Mouse (Mus musculus) stomach, postnatal 0 days (tissue): ENCODE results near the gene Htr1d. TPM values are rescaled to one million over a fixed set of nuclear protein-coding genes. Genes with fewer than 3 reads are reported as not detected.

Experiments used
- ATAC-seq: fragments of 200-750 bp; cut with Nextera tagmentation; 2 replicates; pipeline ENCODE4 v1.8.0; 2017; ENCODE audit not compliant: low FRiP score, low TSS enrichment
- DNase-seq: peaks from one replicate; pipeline ENCODE4 v3.0.0-alpha.2; 2016; ENCODE audit warnings: low spot score
- H3K27ac ChIP-seq: fragments of 300-500 bp; sonication (generic); replicated peaks from 2 replicates; pipeline ENCODE4 v1.5.1; 2014; ENCODE audit warnings: mild to moderate bottlenecking, control low read depth
- H3K27me3 ChIP-seq: fragments of 300-500 bp; sonication (generic); 2 replicates; pipeline ENCODE4 v1.6.1; 2014; ENCODE audit warnings: low read length; ENCODE audit not compliant: control insufficient read depth, insufficient read depth
- H3K36me3 ChIP-seq: fragments of 300-500 bp; sonication (generic); 2 replicates; pipeline ENCODE4 v1.6.1; 2014; ENCODE audit warnings: low read length, mixed read lengths; ENCODE audit not compliant: control insufficient read depth, insufficient read depth
- H3K4me1 ChIP-seq: fragments of 300-500 bp; sonication (generic); replicated peaks from 2 replicates; pipeline ENCODE4 v1.6.1; 2014; ENCODE audit warnings: antibody characterized with exemption; ENCODE audit not compliant: control insufficient read depth, insufficient read depth
- H3K4me2 ChIP-seq: fragments of 300-500 bp; sonication (generic); replicated peaks from 2 replicates; pipeline ENCODE4 v1.6.1; 2014; ENCODE audit warnings: low read depth, mild to moderate bottlenecking, control low read depth, moderate library complexity
- H3K4me3 ChIP-seq: fragments of 300-500 bp; sonication (generic); 2 replicates; pipeline ENCODE4 v1.5.1; 2014; ENCODE audit warnings: low read depth, low read length, control low read depth
- H3K9ac ChIP-seq: fragments of 300-500 bp; sonication (generic); 2 replicates; pipeline ENCODE4 v1.6.1; 2014; ENCODE audit warnings: mild to moderate bottlenecking, low read length, control low read depth, mixed read lengths
- H3K9me3 ChIP-seq: fragments of 300-500 bp; sonication (generic); 2 replicates; pipeline ENCODE4 v1.6.1; 2016; ENCODE audit warnings: low read length; ENCODE audit not compliant: control insufficient read depth
- CTCF ChIP-seq: IDR thresholded peaks from 2 replicates; pipeline ENCODE4 v1.5.1; 2016; ENCODE audit warnings: antibody characterized with exemption, low read depth, mild to moderate bottlenecking, moderate library complexity
- EP300 ChIP-seq: optimal IDR thresholded peaks from 2 replicates; pipeline ENCODE3; 2016; ENCODE audit warnings: antibody characterized with exemption
- WGBS: fragments of 180-500 bp; shearing (Covaris S2); extraction: QIAGEN DNeasy Blood & Tissue Kit; methylation state at CpG from one replicate; pipeline ENCODE4 v1.1.7; 2014; 5-methylcytosine and 5-hydroxymethylcytosine counted together
- polyA plus RNA-seq: library from polyadenylated mRNA; unstranded; fragments of >200 nt; fragmentation: Nextera tagmentation; extraction: Ambion mirVana; gene quantifications from 2 replicates; pipeline ENCODE4 v1.2.1, GENCODE M21; 2015

Htr1d gene
- polyA plus RNA-seq, 1 experiment from 2014 or later = 0.34 TPM

DNA sequence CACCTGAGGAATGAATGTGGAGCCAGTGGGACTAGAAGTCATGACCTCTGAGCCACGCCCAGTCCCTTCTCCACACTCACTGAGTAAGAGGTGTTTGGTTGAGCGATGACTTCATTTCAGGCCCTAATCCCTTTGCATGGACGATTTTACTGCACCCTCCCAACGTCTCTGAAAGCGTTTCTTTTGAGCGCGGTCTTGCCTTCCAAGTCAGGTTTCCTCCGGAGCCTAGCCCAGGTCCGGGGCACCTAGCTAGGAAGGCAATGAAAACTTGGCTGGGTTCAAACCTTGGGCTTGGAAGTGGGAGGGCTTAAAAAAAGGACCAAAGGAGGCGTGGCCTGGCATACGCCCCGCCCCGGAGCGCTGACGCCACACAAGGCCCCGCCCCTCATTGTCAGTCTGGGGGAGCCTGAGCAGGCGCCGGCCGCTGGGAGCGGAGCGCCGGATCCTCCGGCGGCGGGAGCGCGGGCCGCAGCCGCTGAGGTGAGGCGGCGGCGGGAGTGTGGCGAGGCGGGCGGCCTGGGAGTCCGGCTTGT, 46.1 kb downstream of the Htr1d start, which contains the start of gene Luzp1:
Luzp1 (plus strand) TSS at position 391 of the 533 bp plus-strand sequence.
- Histone ChIP-seq H3K27ac (peak within 1 kb of the TSS; percentile 98), H3K9me3 (no peaks in the 10 kb centered on the region), H3K27me3 (no peaks in the 10 kb centered on the region), H3K4me2 (peak within 1 kb of the TSS; percentile 72), H3K36me3 (no peaks in the 10 kb centered on the region), H3K4me3 (peak within 1 kb of the TSS; percentile 86), H3K9ac (peak within 1 kb of the TSS; percentile 90), H3K4me1 (peaks cover 6% of the 10 kb centered on the region; the same call in 1 of the 2 replicates)
- DNase-seq (peak; percentile 94), ATAC-seq (peak; percentile 93)
- TF ChIP-seq EP300 = no peak
- TF ChIP-seq CTCF = no peak
- under 1% methylated on average over 36 of the region's 36 CpGs for WGBS

DNA sequence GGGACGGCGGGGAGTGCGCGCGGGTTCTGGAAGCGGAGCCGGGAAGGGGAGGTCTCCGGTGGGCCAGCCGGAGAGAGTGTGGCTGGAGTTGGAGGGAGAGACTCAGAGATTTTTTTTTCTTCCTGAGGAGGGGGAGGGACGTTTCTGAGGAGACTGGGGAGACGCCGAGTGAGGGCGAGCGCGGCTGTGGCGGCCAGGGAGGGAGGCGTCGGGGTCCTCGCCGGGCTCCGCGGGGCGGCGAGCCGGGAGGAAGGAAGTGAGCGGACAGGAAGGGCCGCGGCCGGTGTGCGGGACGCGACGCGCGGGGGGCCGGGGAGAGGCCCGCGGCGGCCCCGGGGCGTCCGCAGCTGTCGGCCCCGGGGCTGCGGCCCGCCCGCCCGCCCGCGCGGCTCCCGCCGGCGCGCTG, 46.6 kb downstream of the Htr1d start:
- TF ChIP-seq EP300 = no peak
- no peak for TF ChIP-seq CTCF
- DNase-seq (no peak), ATAC-seq (peak; percentile 64)
- Histone ChIP-seq H3K36me3 (no peaks in the 10 kb centered on the region), H3K9ac (peak overlapping the region; percentile 90), H3K4me1 (peaks cover 6% of the 10 kb centered on the region; the same call in 1 of the 2 replicates), H3K4me2 (peak overlapping the region; percentile 72), H3K9me3 (no peaks in the 10 kb centered on the region), H3K27me3 (no peaks in the 10 kb centered on the region), H3K27ac (peak overlapping the region; percentile 98), H3K4me3 (peak overlapping the region; percentile 86)
- WGBS = under 1% methylated on average over 33 of the region's 55 CpGs

DNA sequence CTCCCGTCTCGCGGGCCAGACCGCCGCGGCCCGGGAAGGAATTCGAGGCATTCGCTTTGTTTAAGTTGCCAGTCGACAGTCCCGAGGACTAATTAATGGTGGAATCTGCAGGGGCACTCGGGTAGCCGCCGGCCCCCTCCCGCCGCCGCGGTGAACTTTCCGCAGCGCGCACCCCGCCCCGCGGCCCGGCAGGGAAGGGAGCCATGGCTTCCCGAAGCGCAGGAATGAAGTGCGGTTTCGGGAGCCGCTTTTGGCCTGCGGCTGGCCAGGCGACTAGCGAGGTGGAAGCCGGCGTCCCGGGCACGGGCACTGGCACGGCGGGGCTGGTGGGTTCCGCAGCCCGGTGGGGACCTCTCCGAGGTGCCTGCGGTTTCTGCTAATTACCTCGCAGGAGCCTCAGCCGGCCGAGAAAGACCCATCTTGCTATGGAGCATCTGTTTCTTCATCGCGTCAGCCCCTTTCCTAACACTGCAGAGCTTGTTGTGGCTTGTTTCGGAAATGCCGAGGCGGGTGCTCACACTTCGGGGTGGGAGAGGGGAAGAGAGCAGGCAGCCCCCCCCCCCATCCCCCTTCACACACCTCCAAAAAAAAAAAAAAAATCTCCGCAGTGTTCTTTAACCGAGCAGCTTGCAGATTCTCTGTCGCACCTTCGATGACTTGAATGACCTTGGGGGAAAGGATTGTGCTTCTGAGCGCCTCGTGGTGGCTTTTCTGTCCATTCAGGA, 47.2 kb downstream of the Htr1d start:
- Histone ChIP-seq H3K9me3 (no peaks in the 10 kb centered on the region), H3K9ac (peak overlapping the region; percentile 90), H3K4me1 (peaks cover 6% of the 10 kb centered on the region; the same call in 1 of the 2 replicates), H3K4me3 (peak overlapping the region; percentile 86), H3K27me3 (no peaks in the 10 kb centered on the region), H3K4me2 (peak overlapping the region; percentile 72), H3K36me3 (no peaks in the 10 kb centered on the region), H3K27ac (peak overlapping the region; percentile 98)
- under 1% methylated on average over 58 of the region's 58 CpGs for WGBS
- peak; percentile 68 for DNase-seq
- peak; percentile 32 for ATAC-seq
- TF ChIP-seq CTCF (no peak), EP300 (no peak)

DNA sequence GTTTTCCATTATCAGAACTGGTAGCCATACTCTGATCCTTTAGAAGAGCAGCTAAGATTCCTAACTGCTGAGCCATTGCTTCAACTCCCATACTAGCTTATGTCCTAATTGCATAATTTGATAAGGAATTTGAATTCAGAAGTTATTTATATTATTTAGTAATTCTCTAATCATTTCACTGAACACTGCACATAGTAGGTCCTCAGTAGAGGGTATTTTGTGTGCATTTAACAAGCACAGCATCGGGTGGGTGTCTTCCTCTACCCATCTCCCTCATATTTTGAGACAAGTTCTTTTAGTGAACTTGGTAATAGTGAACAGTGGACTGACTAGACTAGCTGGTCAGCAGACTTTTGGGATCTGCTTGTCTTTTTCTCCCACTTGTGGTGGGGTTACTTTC, 53.4 kb downstream of the Htr1d start:
- H3K9me3 ChIP-seq = no peaks in the 10 kb centered on the region
- WGBS = 88% methylated on average over 1 of the region's 1 CpGs
- no peak overlapping the region for H3K27ac ChIP-seq
- H3K36me3 ChIP-seq = no peaks in the 10 kb centered on the region
- no peaks in the 10 kb centered on the region for H3K4me1 ChIP-seq
- TF ChIP-seq CTCF = no peak
- TF ChIP-seq EP300 = no peak
- ATAC-seq (no peak), DNase-seq (no peak)
- no peak overlapping the region for H3K4me3 ChIP-seq
- H3K9ac ChIP-seq = no peak overlapping the region
- H3K27me3 ChIP-seq = no peaks in the 10 kb centered on the region
- no peak overlapping the region for H3K4me2 ChIP-seq

DNA sequence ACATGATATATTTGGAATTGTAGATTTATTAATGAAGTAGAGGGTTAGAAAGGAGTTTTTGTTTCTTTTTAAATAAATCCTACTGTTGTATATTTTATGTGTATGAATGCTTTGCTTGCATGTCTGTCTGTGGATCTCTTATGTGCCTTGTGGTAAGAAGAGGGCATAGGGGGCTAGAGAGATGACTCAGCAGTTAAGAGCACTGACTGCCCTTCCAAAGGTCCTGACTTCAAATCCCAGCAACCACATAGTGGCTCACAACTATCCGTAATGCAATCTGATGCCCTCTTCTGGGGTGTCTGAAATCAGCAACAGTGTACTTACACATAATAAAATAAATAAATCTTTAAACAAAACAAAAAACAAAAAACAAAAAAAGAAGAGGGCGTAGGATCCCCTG, 63.2 kb downstream of the Htr1d start:
- WGBS = 90% methylated on average over 2 of the region's 2 CpGs
- TF ChIP-seq CTCF (no peak), EP300 (no peak)
- Histone ChIP-seq H3K36me3 (no peaks in the 10 kb centered on the region), H3K4me3 (no peak overlapping the region), H3K27me3 (no peaks in the 10 kb centered on the region), H3K27ac (no peak overlapping the region), H3K4me1 (no peaks in the 10 kb centered on the region), H3K9me3 (no peaks in the 10 kb centered on the region), H3K4me2 (no peak overlapping the region), H3K9ac (no peak overlapping the region)
- ATAC-seq (no peak), DNase-seq (no peak)

Other genes starting within 250 kb of the Htr1d start
- 1.6 and 1.9 TPM in 2 replicates for gene Asap3, start 217.2 kb upstream of the Htr1d start, polyA plus RNA-seq
- gene Tcea3, start 175.8 kb upstream of the Htr1d start, polyA plus RNA-seq = 31.1 and 35.0 TPM in 2 replicates
- gene Zfp46, start 138.8 kb upstream of the Htr1d start, polyA plus RNA-seq = 8.8 and 9.0 TPM in 2 replicates
- 54.2 and 54.8 TPM in 2 replicates for gene Hnrnpr, start 112.6 kb upstream of the Htr1d start, polyA plus RNA-seq
- 0.33 and 0.40 TPM in 2 replicates for gene 6030445D17Rik, start 38.7 kb downstream of the Htr1d start, polyA plus RNA-seq
- gene Luzp1, start 46.2 kb downstream of the Htr1d start, polyA plus RNA-seq = 54.6 and 67.8 TPM in 2 replicates
- gene Kdm1a, start 179.2 kb downstream of the Htr1d start, polyA plus RNA-seq = 13.8 and 15.1 TPM in 2 replicates
- not detected in 2 replicates for gene Tex46, start 186.9 kb downstream of the Htr1d start, polyA plus RNA-seq
- gene Lactbl1, start 199.1 kb downstream of the Htr1d start, polyA plus RNA-seq = not detected in 2 replicates